Mouse (Mus musculus) intestine, postnatal 0 days (tissue): ENCODE measurements around the gene Egfr. TPM values are rescaled to one million over a fixed set of nuclear protein-coding genes. Genes with fewer than 3 reads are reported as not detected.

Source experiments
- ATAC-seq: fragments of 200-750 bp; cut with Nextera tagmentation; 2 replicates; pipeline ENCODE4 v1.8.0; 2017; ENCODE audit warnings: mild to moderate bottlenecking, moderate TSS enrichment, moderate library complexity
- H3K27ac ChIP-seq: fragments of 300-500 bp; sonication (generic); 2 replicates; pipeline ENCODE4 v1.5.1; 2014; ENCODE audit warnings: mild to moderate bottlenecking, low read depth, low read length, moderate library complexity
- H3K27me3 ChIP-seq: fragments of 300-500 bp; sonication (generic); replicated peaks from 2 replicates; pipeline ENCODE4 v1.6.1; 2014; ENCODE audit warnings: low read length, mixed read lengths; ENCODE audit not compliant: control insufficient read depth, insufficient read depth
- H3K36me3 ChIP-seq: fragments of 300-500 bp; sonication (generic); 2 replicates; pipeline ENCODE4 v1.6.1; 2014; ENCODE audit warnings: mild to moderate bottlenecking, moderate library complexity; ENCODE audit not compliant: control insufficient read depth, insufficient read depth
- H3K4me1 ChIP-seq: fragments of 300-500 bp; sonication (generic); replicated peaks from 2 replicates; pipeline ENCODE4 v1.6.1; 2014; ENCODE audit warnings: antibody characterized with exemption, low read length, mixed read lengths; ENCODE audit not compliant: control insufficient read depth, insufficient read depth
- H3K4me2 ChIP-seq: fragments of 300-500 bp; sonication (generic); replicated peaks from 2 replicates; pipeline ENCODE4 v1.6.1; 2014; ENCODE audit warnings: low read depth, mild to moderate bottlenecking, moderate library complexity
- H3K4me3 ChIP-seq: fragments of 300-500 bp; sonication (generic); 2 replicates; pipeline ENCODE4 v1.5.1; 2014; ENCODE audit warnings: low read depth, low read length
- H3K9ac ChIP-seq: fragments of 300-500 bp; sonication (generic); 2 replicates; pipeline ENCODE4 v1.6.1; 2014; ENCODE audit warnings: mild to moderate bottlenecking, low read depth, low read length
- H3K9me3 ChIP-seq: fragments of 300-500 bp; sonication (generic); 2 replicates; pipeline ENCODE4 v1.6.1; 2016; ENCODE audit warnings: mixed run types; ENCODE audit not compliant: control insufficient read depth
- CTCF ChIP-seq: sonication (generic); IDR thresholded peaks from 2 replicates; pipeline ENCODE4 v1.5.1; 2016; ENCODE audit warnings: low read depth, mild to moderate bottlenecking, control low read depth, antibody characterized with exemption, moderate library complexity
- WGBS: fragments of 180-500 bp; shearing (Covaris S2); extraction: QIAGEN DNeasy Blood & Tissue Kit; methylation state at CpG from one replicate; pipeline ENCODE4 v1.1.7; 2014; 5-methylcytosine and 5-hydroxymethylcytosine counted together
- polyA plus RNA-seq: library from polyadenylated mRNA; unstranded; fragments of >200 nt; fragmentation: Nextera tagmentation; extraction: Ambion mirVana; gene quantifications from 2 replicates; pipeline ENCODE4 v1.2.1, GENCODE M21; 2015

Egfr gene
- 5.0 and 7.0 TPM in 2 replicates for polyA plus RNA-seq

GRCm38 (mm10) chr11:16752007-16752348 is at the start of gene Egfr:
Egfr (plus strand) TSS chr11:16752203.
- 1% methylated on average over 21 of the region's 21 CpGs for WGBS
- Histone ChIP-seq H3K4me1 (no peaks in the 10 kb centered on the region), H3K4me3 (peak within 1 kb of the TSS; percentile 91), H3K36me3 (no peaks in the 10 kb centered on the region), H3K4me2 (peak within 1 kb of the TSS; percentile 98), H3K27me3 (no peaks in the 10 kb centered on the region), H3K9ac (peak within 1 kb of the TSS; percentile 58), H3K9me3 (no peaks in the 10 kb centered on the region), H3K27ac (peak within 1 kb of the TSS; percentile 58)
- ATAC-seq: peak; percentile 93
- TF ChIP-seq CTCF: peak; percentile 19; the same call in 1 of the 2 replicates

- no peak for TF ChIP-seq CTCF
- no peak overlapping the region for H3K4me3 ChIP-seq
- no peak overlapping the region for H3K27ac ChIP-seq
- WGBS: 77% methylated on average over 3 of the region's 3 CpGs
- H3K4me1 ChIP-seq: no peaks in the 10 kb centered on the region
- H3K27me3 ChIP-seq: no peaks in the 10 kb centered on the region
- no peak overlapping the region for H3K4me2 ChIP-seq
- no peaks in the 10 kb centered on the region for H3K9me3 ChIP-seq
- no peak for ATAC-seq
- H3K9ac ChIP-seq: no peak overlapping the region
- H3K36me3 ChIP-seq: no peaks in the 10 kb centered on the region
Observed at GRCm38 (mm10) chr11:16703221-16703620, 48.8 kb upstream of the Egfr start.

GRCm38 (mm10) chr11:16735083-16735644 is 16.8 kb upstream of the Egfr start:
- Histone ChIP-seq H3K9ac (no peak overlapping the region), H3K36me3 (no peaks in the 10 kb centered on the region), H3K4me2 (no peak overlapping the region), H3K4me1 (0 out of 2 replicates have a peak, but pooled peaks cover 4% of the 10 kb centered on the region), H3K27me3 (no peaks in the 10 kb centered on the region), H3K4me3 (no peak overlapping the region), H3K9me3 (no peaks in the 10 kb centered on the region), H3K27ac (no peak overlapping the region)
- no peak for TF ChIP-seq CTCF
- ATAC-seq: no peak
- WGBS: 30% methylated on average over 1 of the region's 1 CpGs

- ATAC-seq: no peak; the same call in 1 of the 2 replicates
- 48% methylated on average over 2 of the region's 2 CpGs for WGBS
Observed at GRCm38 (mm10) chr11:16737323-16737722, 14.7 kb upstream of the Egfr start.

GRCm38 (mm10) chr11:16738691-16739090 is 13.3 kb upstream of the Egfr start:
- Histone ChIP-seq H3K4me3 (no peak overlapping the region), H3K27me3 (no peaks in the 10 kb centered on the region), H3K9me3 (no peaks in the 10 kb centered on the region), H3K9ac (no peak overlapping the region), H3K4me1 (0 out of 2 replicates have a peak, but pooled peaks cover 4% of the 10 kb centered on the region), H3K36me3 (no peaks in the 10 kb centered on the region), H3K4me2 (no peak overlapping the region), H3K27ac (no peak overlapping the region)
- no peak for TF ChIP-seq CTCF
- no peak for ATAC-seq
- 60% methylated on average over 2 of the region's 2 CpGs for WGBS

More at GRCm38 (mm10) chr11:16737323-16737722, 14.7 kb upstream of the Egfr start:
- Histone ChIP-seq H3K27ac (no peak overlapping the region), H3K36me3 (no peaks in the 10 kb centered on the region), H3K4me1 (0 out of 2 replicates have a peak, but pooled peaks cover 4% of the 10 kb centered on the region), H3K9me3 (no peaks in the 10 kb centered on the region), H3K4me3 (no peak overlapping the region), H3K4me2 (no peak overlapping the region), H3K9ac (no peak overlapping the region), H3K27me3 (no peaks in the 10 kb centered on the region)
- TF ChIP-seq CTCF: no peak

GRCm38 (mm10) chr11:16739155-16739554 is 12.8 kb upstream of the Egfr start:
- H3K9me3 ChIP-seq: no peaks in the 10 kb centered on the region
- no peaks in the 10 kb centered on the region for H3K27me3 ChIP-seq
- 37% methylated on average over 3 of the region's 3 CpGs for WGBS
- H3K36me3 ChIP-seq: no peaks in the 10 kb centered on the region
- no peak for TF ChIP-seq CTCF
- no peak overlapping the region for H3K9ac ChIP-seq
- no peak for ATAC-seq
- 0 out of 2 replicates have a peak, but pooled peaks cover 4% of the 10 kb centered on the region for H3K4me1 ChIP-seq
- no peak overlapping the region for H3K27ac ChIP-seq
- H3K4me2 ChIP-seq: no peak overlapping the region
- no peak overlapping the region for H3K4me3 ChIP-seq
